Mouse (Mus musculus): ENCODE data around the gene Pdk2.

The Pdk2 gene

GRCm38 (mm10) chr11:94989562-94990017 lies 51.6 kb downstream of the Pdk2 start:
- CTCF ChIA-PET: interaction anchor here (0.9 kb wide), 1 partner anchor 11 kb away, joined by 6 read pairs; no protein-coding TSS in a partner anchor

- CTCF ChIA-PET: interaction anchor here (0.9 kb wide), 1 partner anchor 12 kb away, joined by 6 read pairs; no protein-coding TSS in a partner anchor
Measured at GRCm38 (mm10) chr11:94988780-94989561, 52.2 kb downstream of the Pdk2 start.

GRCm38 (mm10) chr11:94987851-94988250 lies 53.3 kb downstream of the Pdk2 start:
- CTCF ChIA-PET: no interaction called here

GRCm38 (mm10) chr11:94987341-94987740 lies 53.8 kb downstream of the Pdk2 start:
- CTCF ChIA-PET: interaction anchor here (0.5 to 1.5 kb wide), 4 partner anchors 8 to 20 kb away, joined by 3 to 4 read pairs (median 3); no protein-coding TSS in a partner anchor

- CTCF ChIA-PET: interaction anchor here (0.6 to 1.5 kb wide), 3 partner anchors 7 to 16 kb away, joined by 3 to 4 read pairs (median 3); no protein-coding TSS in a partner anchor
Measured at GRCm38 (mm10) chr11:94986435-94986834, 54.7 kb downstream of the Pdk2 start.

GRCm38 (mm10) chr11:94985822-94986221 lies 55.3 kb downstream of the Pdk2 start:
- CTCF ChIA-PET: interaction anchor here (0.6 to 1.5 kb wide), 2 partner anchors 15 to 16 kb away, joined by 3 to 4 read pairs; no protein-coding TSS in a partner anchor

GRCm38 (mm10) chr11:94985140-94985539 lies 56.0 kb downstream of the Pdk2 start:
- CTCF ChIA-PET: interaction anchor here (0.6 kb wide), 1 partner anchor 23 kb away, joined by 3 read pairs; no protein-coding TSS in a partner anchor

- CTCF ChIA-PET: interaction anchor here (0.6 to 0.7 kb wide), 2 partner anchors 7 to 21 kb away, joined by 3 to 6 read pairs; no protein-coding TSS in a partner anchor
Measured at GRCm38 (mm10) chr11:94979462-94980179, 61.5 kb downstream of the Pdk2 start.

- CTCF ChIA-PET: interaction anchor here (0.6 kb wide), 1 partner anchor 8 kb away, joined by 3 read pairs; no protein-coding TSS in a partner anchor
Measured at GRCm38 (mm10) chr11:94978947-94979346, 62.2 kb downstream of the Pdk2 start.

- CTCF ChIA-PET: no interaction called here
Measured at GRCm38 (mm10) chr11:94978178-94978915, 62.8 kb downstream of the Pdk2 start.

All from spleen, embryonic (tissue).